Mouse (Mus musculus): ENCODE data around the gene 3110001I22Rik. TPM values are rescaled to one million over a fixed set of nuclear protein-coding genes. Genes with fewer than 3 reads are reported as not detected.

The 3110001I22Rik gene
- polyA plus RNA-seq (2012; fragmentation: generic; extraction: Trizol): 1 to 10 TPM in 1 of 2 experiments, under 1 TPM in 1; 0.08 to 1.6 TPM

DNA sequence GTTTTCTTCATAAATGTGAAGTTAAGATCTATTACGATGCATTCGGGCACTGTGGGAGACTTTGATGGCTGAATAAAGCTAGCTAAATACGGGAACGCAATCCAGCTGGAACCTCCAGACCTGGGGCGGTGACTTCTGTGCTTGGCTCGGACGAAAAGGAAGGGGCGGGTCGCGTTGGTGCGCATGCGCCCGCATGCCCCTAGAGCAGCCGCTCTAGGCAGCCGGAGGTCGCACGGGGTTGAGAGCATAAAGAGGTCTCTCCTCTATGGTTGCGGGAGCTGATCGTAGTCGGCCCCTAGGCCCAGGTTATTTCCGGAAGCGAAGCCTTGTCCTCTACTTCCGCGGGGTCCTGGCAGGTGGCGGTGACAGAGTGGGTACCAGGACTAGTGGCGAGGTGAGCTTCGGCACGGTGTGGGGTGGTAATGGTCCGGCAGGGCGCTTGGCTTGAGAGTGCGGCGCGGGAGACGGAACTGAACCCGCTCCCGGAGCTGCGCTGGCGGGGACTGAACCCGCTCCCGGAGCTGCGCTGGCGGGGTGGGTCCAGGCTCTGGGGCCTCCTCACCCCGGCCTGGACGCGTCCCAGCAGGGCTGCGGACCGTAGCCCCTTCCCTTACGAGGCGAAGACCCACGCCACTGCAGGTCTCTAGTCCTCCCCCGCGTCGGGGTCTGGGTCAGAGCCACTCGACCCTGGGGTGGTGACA, at the start of gene 3110001I22Rik, which contains the start of gene Bfar:
Gene 3110001I22Rik (plus strand): TSS at position 245 of the 701 bp plus-strand sequence.
Gene Bfar (plus strand): TSS at position 174 of the 701 bp plus-strand sequence.

DNA sequence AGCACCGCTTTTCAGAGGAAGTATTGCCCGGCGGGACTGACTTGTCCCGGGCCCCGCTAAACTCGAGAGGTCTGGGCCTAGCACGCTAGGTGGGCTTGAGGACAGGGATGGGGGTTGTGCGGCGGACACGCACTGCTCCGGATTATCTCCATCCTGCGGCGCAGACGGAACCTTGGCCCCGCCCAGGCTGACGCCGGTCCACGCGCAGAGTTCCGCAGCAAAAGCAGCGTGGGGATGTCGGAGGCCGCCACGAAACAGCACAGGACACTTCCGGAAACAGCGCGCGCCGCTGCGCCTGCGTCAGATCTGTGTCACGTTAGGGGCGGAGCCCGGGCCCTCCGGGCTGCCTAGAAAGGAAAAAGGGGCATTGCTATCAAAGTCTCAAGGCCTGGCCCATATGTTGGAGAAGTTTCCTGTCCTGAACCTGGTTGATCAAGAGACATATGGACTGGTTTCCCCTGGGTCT, 3.8 kb upstream of the 3110001I22Rik start, which contains the start of gene Parn:
Gene Parn (minus strand): TSS at position 293 of the 466 bp plus-strand sequence.

Other genes starting within 250 kb of the 3110001I22Rik start
- gene Parn, start 3.8 kb upstream of the 3110001I22Rik start, polyA plus RNA-seq (2012; fragmentation: generic; extraction: Trizol): 10 to 100 TPM in 1 of 2 experiments, 1 to 10 TPM in 1; 4.5 to 26.0 TPM
- 10 to 100 TPM in 1 of 2 experiments, 1 to 10 TPM in 1; 1.3 to 16.3 TPM for gene Bfar, start 71 bp upstream of the 3110001I22Rik start, polyA plus RNA-seq (2012; fragmentation: generic; extraction: Trizol)
- gene Pla2g10, start 59.1 kb downstream of the 3110001I22Rik start, polyA plus RNA-seq (2012; fragmentation: generic; extraction: Trizol): not detected
- 10 to 100 TPM in 1 of 2 experiments, 1 to 10 TPM in 1; 6.2 to 17.6 TPM for gene Rrn3, start 108.8 kb downstream of the 3110001I22Rik start, polyA plus RNA-seq (2012; fragmentation: generic; extraction: Trizol)
- gene Ntan1, start 146.9 kb downstream of the 3110001I22Rik start, polyA plus RNA-seq (2012; fragmentation: generic; extraction: Trizol): 10 to 100 TPM; 17.1 to 81.4 TPM
- gene Pdxdc1, start 231.2 kb downstream of the 3110001I22Rik start, polyA plus RNA-seq (2012; fragmentation: generic; extraction: Trizol): 10 to 100 TPM in 1 of 2 experiments, 1 to 10 TPM in 1; 6.1 to 39.3 TPM
- 1 to 10 TPM in 1 of 2 experiments, under 1 TPM in 1; 0.20 to 1.3 TPM for gene Mpv17l, start 231.2 kb downstream of the 3110001I22Rik start, polyA plus RNA-seq (2012; fragmentation: generic; extraction: Trizol)

Measured in C3H10T1/2 (cell line).